Mouse (Mus musculus): ENCODE data around the gene Ccl27a.

Gene Ccl27a

GRCm38 (mm10) chr4:41758021-41758420 is 16.0 kb downstream of the Ccl27a start:
- in situ Hi-C loops (cut with MboI; ENCODE audit: low pct_unique_long_range_greater_than_20kb in 1 of 2, low sequenced_read_pairs in 2 of 2, unreplicated experiment in 1 of 2) = no loop called here

- in situ Hi-C loops (cut with MboI; ENCODE audit: low pct_unique_long_range_greater_than_20kb in 1 of 2, low sequenced_read_pairs in 2 of 2, unreplicated experiment in 1 of 2) = no loop called here
These were observed 16.7 kb downstream of the Ccl27a start for GRCm38 (mm10) chr4:41757321-41757720.

- in situ Hi-C loops (cut with MboI; ENCODE audit: low pct_unique_long_range_greater_than_20kb in 1 of 2, low sequenced_read_pairs in 2 of 2, unreplicated experiment in 1 of 2) = no loop called here
These were observed 17.6 kb downstream of the Ccl27a start for GRCm38 (mm10) chr4:41756440-41756839.

- in situ Hi-C loops (cut with MboI; ENCODE audit: low pct_unique_long_range_greater_than_20kb in 1 of 2, low sequenced_read_pairs in 2 of 2, unreplicated experiment in 1 of 2) = no loop called here
These were observed 18.4 kb downstream of the Ccl27a start, which contains the start of gene Sigmar1 for GRCm38 (mm10) chr4:41755338-41756305. Sigmar1 (minus strand) TSS chr4:41756157.

- in situ Hi-C loops (cut with MboI; ENCODE audit: low pct_unique_long_range_greater_than_20kb in 1 of 2, low sequenced_read_pairs in 2 of 2, unreplicated experiment in 1 of 2) = no loop called here
These were observed 19.2 kb downstream of the Ccl27a start, which contains the start of gene Galt for GRCm38 (mm10) chr4:41754797-41755337. Galt (plus strand) TSS chr4:41755228.

- in situ Hi-C loops (cut with MboI; ENCODE audit: low pct_unique_long_range_greater_than_20kb in 1 of 2, low sequenced_read_pairs in 2 of 2, unreplicated experiment in 1 of 2) = no loop called here
These were observed 29.0 kb downstream of the Ccl27a start for GRCm38 (mm10) chr4:41745021-41745420.

- in situ Hi-C loops (cut with MboI; ENCODE audit: low pct_unique_long_range_greater_than_20kb in 1 of 2, low sequenced_read_pairs in 2 of 2, unreplicated experiment in 1 of 2) = no loop called here
These were observed 29.9 kb downstream of the Ccl27a start for GRCm38 (mm10) chr4:41744131-41744530.

- in situ Hi-C loops (cut with MboI; ENCODE audit: low pct_unique_long_range_greater_than_20kb in 1 of 2, low sequenced_read_pairs in 2 of 2, unreplicated experiment in 1 of 2) = no loop called here
These were observed 32.9 kb downstream of the Ccl27a start for GRCm38 (mm10) chr4:41741158-41741560.

GRCm38 (mm10) chr4:41740380-41741157 is 33.5 kb downstream of the Ccl27a start:
- in situ Hi-C loops (cut with MboI; ENCODE audit: low pct_unique_long_range_greater_than_20kb in 1 of 2, low sequenced_read_pairs in 2 of 2, unreplicated experiment in 1 of 2) = no loop called here

GRCm38 (mm10) chr4:41739260-41739659 is 34.8 kb downstream of the Ccl27a start:
- in situ Hi-C loops (cut with MboI; ENCODE audit: low pct_unique_long_range_greater_than_20kb in 1 of 2, low sequenced_read_pairs in 2 of 2, unreplicated experiment in 1 of 2) = no loop called here

- in situ Hi-C loops (cut with MboI; ENCODE audit: low pct_unique_long_range_greater_than_20kb in 1 of 2, low sequenced_read_pairs in 2 of 2, unreplicated experiment in 1 of 2) = no loop called here
These were observed 35.8 kb downstream of the Ccl27a start for GRCm38 (mm10) chr4:41738256-41738603.

GRCm38 (mm10) chr4:41737602-41738255 is 36.3 kb downstream of the Ccl27a start:
- in situ Hi-C loops (cut with MboI; ENCODE audit: low pct_unique_long_range_greater_than_20kb in 1 of 2, low sequenced_read_pairs in 2 of 2, unreplicated experiment in 1 of 2) = no loop called here

- in situ Hi-C loops (cut with MboI; ENCODE audit: low pct_unique_long_range_greater_than_20kb in 1 of 2, low sequenced_read_pairs in 2 of 2, unreplicated experiment in 1 of 2) = no loop called here
These were observed 42.8 kb downstream of the Ccl27a start, which contains the start of gene Arid3c for GRCm38 (mm10) chr4:41731052-41731765. Arid3c (minus strand) TSS chr4:41731142.

GRCm38 (mm10) chr4:41726826-41727621 is 47.0 kb downstream of the Ccl27a start:
- in situ Hi-C loops (cut with MboI; ENCODE audit: low pct_unique_long_range_greater_than_20kb in 1 of 2, low sequenced_read_pairs in 2 of 2, unreplicated experiment in 1 of 2) = no loop called here

GRCm38 (mm10) chr4:41722918-41723351 is 51.1 kb downstream of the Ccl27a start, which contains the start of gene Dctn3:
Dctn3 (minus strand) TSS chr4:41723170.
- in situ Hi-C loops (cut with MboI; ENCODE audit: low pct_unique_long_range_greater_than_20kb in 1 of 2, low sequenced_read_pairs in 2 of 2, unreplicated experiment in 1 of 2) = loop anchor here in 1 of 2 experiments (25.0 kb wide), 1 partner anchor 586 kb away; the partner anchor contains the start of gene Ube2r2

Data from mouse embryonic stem cell (cell line).